Mouse (Mus musculus) liver, postnatal 0 days (tissue): ENCODE results near the gene Armc6. TPM values are rescaled to one million over a fixed set of nuclear protein-coding genes. Genes with fewer than 3 reads are reported as not detected.

ENCODE experiments used
- ATAC-seq: fragments of 200-750 bp; cut with Nextera tagmentation; 2 replicates; pipeline ENCODE4 v1.8.0; 2017; ENCODE audit warnings: mild to moderate bottlenecking, moderate library complexity
- DNase-seq: peaks from one replicate; pipeline ENCODE4 v3.0.0-alpha.2; 2016
- H3K27ac ChIP-seq: fragments of 300-500 bp; sonication (generic); 2 replicates; pipeline ENCODE4 v1.5.1; 2014; ENCODE audit warnings: antibody characterized with exemption, moderate library complexity, mild to moderate bottlenecking, low read depth
- H3K27me3 ChIP-seq: fragments of 300-500 bp; sonication (generic); 2 replicates; pipeline ENCODE4 v1.6.1; 2014; ENCODE audit warnings: low read length, control low read depth, mixed read lengths; ENCODE audit not compliant: insufficient read depth
- H3K36me3 ChIP-seq: fragments of 300-500 bp; sonication (generic); replicated peaks from 2 replicates; pipeline ENCODE4 v1.6.1; 2014; ENCODE audit warnings: mild to moderate bottlenecking, control low read depth, low read length, moderate library complexity, mixed read lengths; ENCODE audit not compliant: insufficient read depth
- H3K4me1 ChIP-seq: fragments of 300-500 bp; sonication (generic); 2 replicates; pipeline ENCODE4 v1.6.1; 2014; ENCODE audit warnings: antibody characterized with exemption, mild to moderate bottlenecking, control low read depth; ENCODE audit not compliant: insufficient read depth
- H3K4me2 ChIP-seq: fragments of 300-500 bp; sonication (generic); 2 replicates; pipeline ENCODE4 v1.6.1; 2014; ENCODE audit warnings: low read depth, mild to moderate bottlenecking, low read length, moderate library complexity, mixed read lengths
- H3K4me3 ChIP-seq: fragments of 300-500 bp; sonication (generic); 2 replicates; pipeline ENCODE4 v1.5.1; 2014; ENCODE audit warnings: low read depth, low read length
- H3K9ac ChIP-seq: fragments of 300-500 bp; sonication (generic); replicated peaks from 2 replicates; pipeline ENCODE4 v1.6.1; 2014; ENCODE audit warnings: mild to moderate bottlenecking, moderate library complexity
- H3K9me3 ChIP-seq: fragments of 300-500 bp; sonication (generic); 2 replicates; pipeline ENCODE4 v1.6.1; 2016; ENCODE audit warnings: mild to moderate bottlenecking, control low read depth, low read length, mixed read lengths
- CTCF ChIP-seq: sonication (generic); IDR thresholded peaks from 2 replicates; pipeline ENCODE4 v1.5.1; 2016; ENCODE audit warnings: antibody characterized with exemption, low read depth
- EP300 ChIP-seq: IDR thresholded peaks from 2 replicates; pipeline ENCODE4 v1.6.1; 2016; ENCODE audit warnings: antibody characterized with exemption, low read depth, mild to moderate bottlenecking
- WGBS: fragments of 180-500 bp; shearing (Covaris S2); extraction: QIAGEN DNeasy Blood & Tissue Kit; methylation state at CpG from one replicate; pipeline ENCODE4 v1.1.7; 2014; ENCODE audit not compliant: insufficient replicate concordance; 5-methylcytosine and 5-hydroxymethylcytosine counted together
- polyA plus RNA-seq: library from polyadenylated mRNA; unstranded; fragments of >200 nt; fragmentation: Nextera tagmentation; extraction: Ambion mirVana; gene quantifications from 2 replicates; pipeline ENCODE4 v1.2.1, GENCODE M21; 2015

The Armc6 gene
- polyA plus RNA-seq, 1 experiment from 2014 or later = 6.3 TPM

DNA sequence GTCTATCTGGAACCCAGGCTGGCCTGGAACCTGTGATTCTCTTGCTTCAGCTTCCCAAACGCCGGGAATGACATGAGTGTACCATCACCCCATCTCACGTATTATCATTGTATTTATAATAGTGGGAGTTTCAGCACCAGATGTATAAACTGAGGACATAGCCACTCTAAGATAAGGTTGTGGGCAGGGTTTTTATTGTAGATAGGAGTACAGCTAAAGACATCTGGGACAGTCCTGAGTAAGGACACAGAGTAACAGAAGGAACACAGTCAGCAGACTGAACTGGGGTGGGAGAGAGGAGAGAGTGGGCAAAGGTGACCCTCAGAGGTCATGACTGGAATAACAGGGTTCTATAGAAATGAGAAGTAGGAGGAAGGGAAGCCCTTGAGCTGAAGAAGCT is 33.4 kb upstream of the Armc6 start:
- 0 out of 2 replicates have a peak, but pooled peaks have one; percentile 39 for TF ChIP-seq EP300
- no peak for TF ChIP-seq CTCF
- Histone ChIP-seq H3K36me3 (peaks cover 19% of the 10 kb centered on the region), H3K4me3 (no peak overlapping the region), H3K27ac (no peak overlapping the region), H3K9me3 (no peaks in the 10 kb centered on the region), H3K9ac (no peak overlapping the region), H3K27me3 (no peaks in the 10 kb centered on the region), H3K4me2 (no peak overlapping the region), H3K4me1 (peaks cover 18% of the 10 kb centered on the region)
- 34% methylated on average over 3 of the region's 3 CpGs for WGBS
- DNase-seq (no peak), ATAC-seq (peak; percentile 50)

DNA sequence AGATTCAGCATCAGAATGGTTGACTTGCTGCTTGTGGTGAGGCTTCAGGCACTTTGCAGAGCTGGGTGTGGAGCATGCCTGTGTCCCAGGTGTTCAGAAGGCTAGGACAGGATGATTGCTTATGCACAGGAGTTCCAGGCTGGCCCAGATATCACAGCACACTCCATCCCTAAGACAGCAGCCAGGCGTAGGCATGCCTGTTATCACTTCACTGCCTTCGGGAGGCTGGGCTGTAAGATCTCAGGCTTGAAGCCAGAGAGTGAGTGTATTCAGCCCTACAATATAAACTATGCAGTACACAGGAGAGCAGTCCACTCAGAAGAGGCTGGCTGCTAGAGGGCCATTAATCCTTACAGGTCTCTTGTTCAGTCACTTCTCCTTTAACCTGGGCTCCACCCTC is 24.8 kb upstream of the Armc6 start:
- WGBS = 65% methylated on average over 2 of the region's 2 CpGs

DNA sequence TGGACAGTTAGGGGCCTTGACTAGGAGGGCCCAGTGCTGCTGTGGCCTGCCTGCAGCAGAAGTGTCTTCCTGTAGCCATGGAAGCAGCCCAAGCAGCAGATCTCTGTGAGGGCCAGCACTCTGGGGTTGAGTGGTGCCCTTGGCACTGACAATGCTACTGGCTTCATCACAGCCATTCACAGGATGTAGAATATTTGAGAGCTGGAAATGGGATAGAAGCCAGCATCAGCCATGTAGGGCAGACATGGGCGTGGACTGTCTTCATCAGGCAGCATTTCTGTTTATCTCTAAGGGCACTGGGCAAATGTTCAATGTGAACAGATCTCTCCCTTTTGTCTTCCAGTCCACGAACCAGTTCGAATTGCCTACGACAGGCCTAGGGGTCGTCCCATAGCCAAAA is 24.3 kb upstream of the Armc6 start:
- Histone ChIP-seq H3K4me1 (peaks cover 7% of the 10 kb centered on the region; the same call in 1 of the 2 replicates), H3K36me3 (peaks cover 80% of the 10 kb centered on the region), H3K27me3 (no peaks in the 10 kb centered on the region), H3K9me3 (no peaks in the 10 kb centered on the region), H3K9ac (no peak overlapping the region), H3K27ac (peak overlapping the region; percentile 62; the same call in 1 of the 2 replicates), H3K4me3 (no peak overlapping the region), H3K4me2 (no peak overlapping the region)
- DNase-seq (no peak), ATAC-seq (peak; percentile 70)
- WGBS = 66% methylated on average over 5 of the region's 5 CpGs
- TF ChIP-seq CTCF (no peak), EP300 (no peak)

More for the DNA sequence above, 24.8 kb upstream of the Armc6 start:
- Histone ChIP-seq H3K4me3 (no peak overlapping the region), H3K36me3 (peaks cover 80% of the 10 kb centered on the region), H3K9me3 (no peaks in the 10 kb centered on the region), H3K27me3 (no peaks in the 10 kb centered on the region), H3K4me2 (no peak overlapping the region), H3K4me1 (peaks cover 7% of the 10 kb centered on the region; the same call in 1 of the 2 replicates), H3K27ac (peak overlapping the region; percentile 62; the same call in 1 of the 2 replicates), H3K9ac (no peak overlapping the region)
- DNase-seq (no peak), ATAC-seq (peak; percentile 84)
- no peak for TF ChIP-seq EP300
- no peak for TF ChIP-seq CTCF

DNA sequence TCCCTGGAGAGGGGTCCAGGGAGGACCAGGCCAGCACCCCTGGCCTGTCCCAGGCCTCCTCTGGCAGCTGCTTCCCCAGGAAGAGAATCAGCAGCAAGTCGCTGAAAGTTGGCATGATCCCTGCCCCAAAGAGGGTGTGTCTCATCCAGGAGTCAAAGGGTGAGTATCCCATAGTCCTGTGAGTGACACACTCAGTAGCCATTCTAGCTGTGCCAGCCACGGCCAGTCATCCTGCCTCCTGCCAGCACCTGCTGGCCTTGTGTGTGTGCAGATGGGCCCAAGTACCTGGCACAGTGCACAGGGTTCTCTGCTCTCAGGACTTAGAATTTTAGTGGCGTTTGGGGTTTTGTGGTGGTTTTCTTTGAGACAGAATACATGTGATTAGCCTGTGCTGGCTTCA is 23.2 kb upstream of the Armc6 start:
- H3K36me3 ChIP-seq = peaks cover 80% of the 10 kb centered on the region
- H3K4me3 ChIP-seq = no peak overlapping the region
- DNase-seq (no peak), ATAC-seq (no peak)
- H3K4me1 ChIP-seq = peaks cover 7% of the 10 kb centered on the region; the same call in 1 of the 2 replicates
- H3K9me3 ChIP-seq = no peaks in the 10 kb centered on the region
- no peak overlapping the region for H3K27ac ChIP-seq
- H3K9ac ChIP-seq = no peak overlapping the region
- H3K4me2 ChIP-seq = no peak overlapping the region
- H3K27me3 ChIP-seq = no peaks in the 10 kb centered on the region
- TF ChIP-seq CTCF (no peak), EP300 (no peak)
- 91% methylated on average over 3 of the region's 3 CpGs for WGBS

DNA sequence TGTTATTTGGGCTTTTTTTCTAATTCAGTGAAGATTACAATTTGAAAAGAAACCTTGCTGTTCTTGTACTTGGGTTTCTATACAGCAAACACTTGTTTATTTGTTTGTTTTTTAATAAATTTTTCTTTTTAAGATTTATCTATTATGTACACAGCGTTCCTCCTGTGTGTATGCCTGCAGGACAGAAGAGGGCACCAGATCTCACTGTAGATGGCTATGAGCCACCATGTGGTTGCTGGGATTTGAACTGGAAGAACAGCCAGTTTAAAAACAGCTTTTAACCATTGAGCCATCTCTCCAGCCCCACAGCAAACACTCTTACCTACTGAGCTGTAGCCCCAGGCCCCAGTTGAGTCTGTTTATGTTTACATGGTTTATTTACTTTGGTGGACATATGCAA is 20.4 kb upstream of the Armc6 start:
- H3K36me3 ChIP-seq = peaks cover 86% of the 10 kb centered on the region
- WGBS = 73% methylated on average over 1 of the region's 1 CpGs
- TF ChIP-seq CTCF (peak; percentile 37; the same call in 1 of the 2 replicates), EP300 (no peak)

DNA sequence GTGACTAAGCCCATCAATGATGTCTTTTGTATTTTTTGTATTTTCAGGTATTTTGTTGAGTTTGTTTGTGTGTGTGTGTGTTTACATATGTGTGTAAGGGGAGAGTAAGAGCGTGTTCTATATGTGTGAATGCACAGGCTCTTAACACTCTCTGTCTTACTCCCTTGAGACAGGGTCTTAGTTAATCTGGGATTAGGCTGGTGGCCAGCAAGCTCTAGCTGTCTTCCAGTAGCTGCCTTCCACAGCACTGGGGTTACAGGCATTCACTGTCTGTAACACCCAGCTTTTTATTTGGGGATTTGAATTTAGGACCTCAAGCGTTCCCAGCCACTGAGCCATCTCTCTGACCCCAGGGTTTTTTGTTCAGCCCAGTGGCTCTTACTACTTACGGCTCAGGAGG is 13.6 kb upstream of the Armc6 start:
- peaks cover 71% of the 10 kb centered on the region for H3K36me3 ChIP-seq
- no peak overlapping the region for H3K27ac ChIP-seq
- no peak overlapping the region for H3K4me2 ChIP-seq
- H3K27me3 ChIP-seq = no peaks in the 10 kb centered on the region
- 93% methylated on average over 3 of the region's 3 CpGs for WGBS
- ATAC-seq (no peak), DNase-seq (no peak)
- TF ChIP-seq EP300 = no peak
- no peak for TF ChIP-seq CTCF
- no peak overlapping the region for H3K9ac ChIP-seq
- H3K4me1 ChIP-seq = no peaks in the 10 kb centered on the region
- no peaks in the 10 kb centered on the region for H3K9me3 ChIP-seq
- no peak overlapping the region for H3K4me3 ChIP-seq

More for the DNA sequence above, 20.4 kb upstream of the Armc6 start:
- DNase-seq = no peak
- H3K4me2 ChIP-seq = no peak overlapping the region
- H3K9me3 ChIP-seq = no peaks in the 10 kb centered on the region
- H3K27me3 ChIP-seq = no peaks in the 10 kb centered on the region
- no peak for ATAC-seq
- peaks cover 7% of the 10 kb centered on the region; the same call in 1 of the 2 replicates for H3K4me1 ChIP-seq
- H3K4me3 ChIP-seq = no peak overlapping the region
- no peak overlapping the region for H3K9ac ChIP-seq
- H3K27ac ChIP-seq = no peak overlapping the region
